In genomic region chr2:168740496-168740895, GRCm38 (mm10) we compare ENCODE assay signal across 10 mouse cellular contexts. TPM values are rescaled to one million over a fixed set of nuclear protein-coding genes. Genes with fewer than 3 reads are reported as not detected.
A peak's percentile ranks its signal among the peaks of the same experiment; 100 is the strongest.
DNase-seq lines count a peak whose midpoint lies in the region; ATAC-seq and TF ChIP-seq lines count a peak whose summit lies in the region.
"Had no signal": no experiment of that assay in that cellular context is flagged by ENCODE, and none has a peak within 500 bp of the region (broad histone marks: within the 10 kb centered on the region; RNA-seq: fewer than 3 reads in every experiment).

No protein-coding gene starts in this region.

- no peak for DNase-seq in lung, adult 2 months
- DNase-seq in limb, embryonic 14.5 days (ENCODE audit: low spot score): no peak
- DNase-seq in spleen, postnatal 14 days (ENCODE audit: low spot score in 2 of 2): no peak
- DNase-seq in adrenal gland, postnatal 36 days: no peak

- H3K9ac ChIP-seq in lung, embryonic 15.5 days: no peak overlapping the region
- peak overlapping the region; percentile 99; the same call in 1 of the 2 replicates for H3K9ac ChIP-seq in forebrain, embryonic 16.5 days (replicated peaks; ENCODE audit: low read depth, low read length)
- H3K9ac ChIP-seq in limb, embryonic 14.5 days (ENCODE audit: low read depth, low read length, severe bottlenecking): no peak overlapping the region
- no peak overlapping the region for H3K9ac ChIP-seq in stomach, embryonic 15.5 days

- no peak for TF ChIP-seq CTCF in lung, adult 2 months (IDR thresholded peaks at IDR 0.05; ENCODE audit: insufficient read depth, low read length)

- H3K27ac ChIP-seq in lung, embryonic 15.5 days: peak overlapping the region; percentile 86
- peak overlapping the region; percentile 95; the same call in 1 of the 2 replicates for H3K27ac ChIP-seq in forebrain, embryonic 16.5 days (ENCODE audit: low read length)
- no peak overlapping the region for H3K27ac ChIP-seq in limb, embryonic 14.5 days (replicated peaks; ENCODE audit: low read depth, low read length)
- no peak overlapping the region for H3K27ac ChIP-seq in stomach, embryonic 15.5 days

- no peaks in the 10 kb centered on the region for H3K27me3 ChIP-seq in lung, embryonic 15.5 days
- no peaks in the 10 kb centered on the region for H3K27me3 ChIP-seq in forebrain, embryonic 16.5 days (replicated peaks; ENCODE audit: control insufficient read depth, insufficient read depth, low read length)
- H3K27me3 ChIP-seq in limb, embryonic 14.5 days (ENCODE audit: control insufficient read depth, insufficient read depth, low read length): no peaks in the 10 kb centered on the region
- H3K27me3 ChIP-seq in stomach, embryonic 15.5 days (replicated peaks): no peaks in the 10 kb centered on the region

- no peak for ATAC-seq in lung, embryonic 15.5 days (ENCODE audit: borderline replicate concordance, extremely low read depth, low FRiP score, low TSS enrichment)
- no peak for ATAC-seq in forebrain, embryonic 16.5 days
- ATAC-seq in limb, embryonic 14.5 days (ENCODE audit: low FRiP score, low read depth): no peak
- ATAC-seq in stomach, embryonic 15.5 days (ENCODE audit: insufficient read depth, low FRiP score, low read depth): no peak
- ATAC-seq in megakaryocyte-erythroid progenitor cell, adult 5-6 weeks (replicated peaks; ENCODE audit: low FRiP score, low TSS enrichment, poor library complexity, severe bottlenecking): no peak

- H3K9me3 ChIP-seq in lung, embryonic 15.5 days: no peaks in the 10 kb centered on the region
- H3K9me3 ChIP-seq in forebrain, embryonic 16.5 days (ENCODE audit: control insufficient read depth, low read length): no peaks in the 10 kb centered on the region
- no peaks in the 10 kb centered on the region for H3K9me3 ChIP-seq in limb, embryonic 14.5 days (ENCODE audit: control insufficient read depth, low read length)
- no peaks in the 10 kb centered on the region for H3K9me3 ChIP-seq in stomach, embryonic 15.5 days

- 84% methylated on average over 10 of the region's 10 CpGs for WGBS in lung, embryonic 15.5 days
- WGBS in lung, adult 2 months: 90% methylated on average over 10 of the region's 10 CpGs
- WGBS in forebrain, embryonic 16.5 days: 93% methylated on average over 10 of the region's 10 CpGs
- WGBS in limb, embryonic 14.5 days: 82% methylated on average over 10 of the region's 10 CpGs
- WGBS in stomach, embryonic 15.5 days: 84% methylated on average over 10 of the region's 10 CpGs

- no peak for TF ChIP-seq POLR2A in lung, adult 2 months (IDR thresholded peaks at IDR 0.05; ENCODE audit: borderline replicate concordance, extremely low read depth, low read depth, low read length)
- TF ChIP-seq POLR2A in limb, embryonic 14.5 days (IDR thresholded peaks at IDR 0.05; ENCODE audit: borderline replicate concordance, extremely low read depth, insufficient read depth, insufficient read length): no peak

- H3K4me1 ChIP-seq in lung, embryonic 15.5 days: peaks cover 3% of the 10 kb centered on the region; the same call in 1 of the 2 replicates
- H3K4me1 ChIP-seq in lung, adult 2 months (ENCODE audit: control insufficient read depth, insufficient read depth, low read length): no peaks in the 10 kb centered on the region
- H3K4me1 ChIP-seq in forebrain, embryonic 16.5 days (replicated peaks; ENCODE audit: control insufficient read depth, insufficient read depth, low read length): peaks cover 8% of the 10 kb centered on the region
- no peaks in the 10 kb centered on the region for H3K4me1 ChIP-seq in limb, embryonic 14.5 days (ENCODE audit: control insufficient read depth, insufficient read depth, low read length)
- no peaks in the 10 kb centered on the region for H3K4me1 ChIP-seq in stomach, embryonic 15.5 days

- H3K4me3 ChIP-seq in lung, embryonic 15.5 days: peak overlapping the region; percentile 71
- H3K4me3 ChIP-seq in lung, adult 2 months (replicated peaks; ENCODE audit: extremely low read depth, low read depth, low read length): no peak overlapping the region
- peak overlapping the region; percentile 93 for H3K4me3 ChIP-seq in forebrain, embryonic 16.5 days (replicated peaks; ENCODE audit: low read length)
- H3K4me3 ChIP-seq in limb, embryonic 14.5 days (replicated peaks; ENCODE audit: low read length): peak overlapping the region; percentile 88
- H3K4me3 ChIP-seq in stomach, embryonic 15.5 days (replicated peaks): peak overlapping the region; percentile 75

- H3K4me2 ChIP-seq in lung, embryonic 15.5 days: peak overlapping the region; percentile 87
- H3K4me2 ChIP-seq in forebrain, embryonic 16.5 days (ENCODE audit: low read length): peak overlapping the region; percentile 45
- H3K4me2 ChIP-seq in limb, embryonic 14.5 days (replicated peaks; ENCODE audit: low read depth, low read length, severe bottlenecking): peak overlapping the region; percentile 73
- H3K4me2 ChIP-seq in stomach, embryonic 15.5 days: peak overlapping the region; percentile 88

- H3K36me3 ChIP-seq in lung, embryonic 15.5 days: no peaks in the 10 kb centered on the region
- no peaks in the 10 kb centered on the region for H3K36me3 ChIP-seq in forebrain, embryonic 16.5 days (ENCODE audit: control insufficient read depth, insufficient read depth)
- no peaks in the 10 kb centered on the region for H3K36me3 ChIP-seq in limb, embryonic 14.5 days (ENCODE audit: control insufficient read depth, insufficient read depth, low read length)
- H3K36me3 ChIP-seq in stomach, embryonic 15.5 days: no peaks in the 10 kb centered on the region

RNA-seq across cellular contexts. Expression of gene Atp9a, which starts 1.7 kb away (rescaled TPM):
- polyA plus RNA-seq in lung, embryonic 15.5 days (2015; fragmentation: Nextera tagmentation; extraction: Ambion mirVana): 14.3 and 14.9 TPM in 2 replicates
- 72.9 and 74.9 TPM in 2 replicates for polyA plus RNA-seq in lung, adult 2 months (2012; rRNA removed)
- 53.9 and 60.4 TPM in 2 replicates for polyA plus RNA-seq in forebrain, embryonic 16.5 days (2015; fragmentation: Nextera tagmentation; extraction: Ambion mirVana)
- 53.6 and 66.8 TPM in 2 replicates for polyA plus RNA-seq in limb, embryonic 14.5 days (2012; rRNA removed)
- polyA plus RNA-seq in limb, embryonic 14.5 days (2014; fragmentation: Nextera tagmentation; extraction: Ambion mirVana): 28.0 and 31.2 TPM in 2 replicates
- polyA plus RNA-seq in stomach, embryonic 15.5 days (2015; fragmentation: Nextera tagmentation; extraction: Ambion mirVana): 22.6 and 24.3 TPM in 2 replicates
- 0.37 TPM in 1 of 2 replicates, not detected in the other for total RNA-seq in megakaryocyte-erythroid progenitor cell, adult 5-6 weeks (2014; fragmentation: Nextera tagmentation)
- total RNA-seq in megakaryocyte-erythroid progenitor cell, adult 5-6 weeks (2017): 0.23 TPM in 1 of 2 replicates, not detected in the other
- 10 to 100 TPM; 70.2 to 81.5 TPM for total RNA-seq in adrenal gland, postnatal 36 days (2021)

RNA-seq across cellular contexts. Expression of gene Sall4, which starts 27.2 kb away (rescaled TPM):
- polyA plus RNA-seq in lung, embryonic 15.5 days (2015; fragmentation: Nextera tagmentation; extraction: Ambion mirVana): 0.05 and 0.11 TPM in 2 replicates
- not detected in 2 replicates for polyA plus RNA-seq in lung, adult 2 months (2012; rRNA removed)
- 0.54 and 1.1 TPM in 2 replicates for polyA plus RNA-seq in forebrain, embryonic 16.5 days (2015; fragmentation: Nextera tagmentation; extraction: Ambion mirVana)
- 0.24 and 0.31 TPM in 2 replicates for polyA plus RNA-seq in limb, embryonic 14.5 days (2012; rRNA removed)
- 0.34 and 1.2 TPM in 2 replicates for polyA plus RNA-seq in limb, embryonic 14.5 days (2014; fragmentation: Nextera tagmentation; extraction: Ambion mirVana)
- 0.90 and 1.1 TPM in 2 replicates for polyA plus RNA-seq in stomach, embryonic 15.5 days (2015; fragmentation: Nextera tagmentation; extraction: Ambion mirVana)
- not detected in 2 replicates for total RNA-seq in megakaryocyte-erythroid progenitor cell, adult 5-6 weeks (2014; fragmentation: Nextera tagmentation)
- not detected in 2 replicates for total RNA-seq in megakaryocyte-erythroid progenitor cell, adult 5-6 weeks (2017)
- total RNA-seq in adrenal gland, postnatal 36 days (2021): not detected
- total RNA-seq: liver, adult 2 months had no signal
- polyA plus RNA-seq: gonadal fat pad, adult 2 months; liver, adult 2 months had no signal

Comparison
In these comparisons a context has a peak if more than half of its experiments do, and no peak if none do; other contexts are left out.
1. H3K27ac ChIP-seq: peak in lung, embryonic 15.5 days (single experiment) and forebrain, embryonic 16.5 days (single experiment); none in limb, embryonic 14.5 days (single experiment) and stomach, embryonic 15.5 days (single experiment).
2. Peak in every context shown above with its lines, with median percentiles within 50 percentile points of each other: H3K4me2 ChIP-seq.